Mouse (Mus musculus) lung, postnatal 0 days (tissue): ENCODE measurements around the gene Zc3h14. TPM values are rescaled to one million over a fixed set of nuclear protein-coding genes. Genes with fewer than 3 reads are reported as not detected.

Source experiments
- ATAC-seq: fragments of 200-750 bp; cut with Nextera tagmentation; 2 replicates; pipeline ENCODE4 v1.8.0; 2017; ENCODE audit warnings: moderate library complexity
- DNase-seq: peaks from one replicate; pipeline ENCODE4 v3.0.0-alpha.2; 2016; ENCODE audit warnings: low spot score
- H3K27ac ChIP-seq: fragments of 300-500 bp; sonication (generic); 2 replicates; pipeline ENCODE4 v1.5.1; 2014; ENCODE audit warnings: antibody characterized with exemption, mild to moderate bottlenecking, low read length, mixed read lengths
- H3K27me3 ChIP-seq: fragments of 300-500 bp; sonication (generic); replicated peaks from 2 replicates; pipeline ENCODE4 v1.6.1; 2014; ENCODE audit warnings: low read length, mixed read lengths; ENCODE audit not compliant: insufficient read depth
- H3K36me3 ChIP-seq: fragments of 300-500 bp; sonication (generic); 2 replicates; pipeline ENCODE4 v1.6.1; 2014; ENCODE audit warnings: low read length, mixed read lengths; ENCODE audit not compliant: insufficient read depth
- H3K4me1 ChIP-seq: fragments of 300-500 bp; sonication (generic); 2 replicates; pipeline ENCODE4 v1.6.1; 2014; ENCODE audit warnings: antibody characterized with exemption, low read depth, low read length, mixed read lengths; ENCODE audit not compliant: insufficient read depth
- H3K4me2 ChIP-seq: fragments of 300-500 bp; sonication (generic); replicated peaks from 2 replicates; pipeline ENCODE4 v1.6.1; 2014; ENCODE audit warnings: low read depth, mild to moderate bottlenecking, low read length, moderate library complexity, mixed read lengths
- H3K4me3 ChIP-seq: fragments of 300-500 bp; sonication (generic); 2 replicates; pipeline ENCODE4 v1.5.1; 2014; ENCODE audit warnings: low read depth, low read length
- H3K9ac ChIP-seq: fragments of 300-500 bp; sonication (generic); replicated peaks from 2 replicates; pipeline ENCODE4 v1.6.1; 2014; ENCODE audit warnings: low read depth, mild to moderate bottlenecking
- H3K9me3 ChIP-seq: fragments of 300-500 bp; sonication (generic); 2 replicates; pipeline ENCODE4 v1.6.1; 2016; ENCODE audit warnings: low read length, mixed read lengths
- CTCF ChIP-seq: IDR thresholded peaks from 2 replicates; pipeline ENCODE4 v1.5.1; 2016; ENCODE audit warnings: antibody characterized with exemption, mild to moderate bottlenecking
- EP300 ChIP-seq: IDR thresholded peaks from 2 replicates; pipeline ENCODE4 v1.6.1; 2016; ENCODE audit warnings: antibody characterized with exemption, mild to moderate bottlenecking, control low read depth
- WGBS: fragments of 180-500 bp; shearing (Covaris S2); extraction: QIAGEN DNeasy Blood & Tissue Kit; methylation state at CpG from one replicate; pipeline ENCODE4 v1.1.7; 2014; 5-methylcytosine and 5-hydroxymethylcytosine counted together
- polyA plus RNA-seq: library from polyadenylated mRNA; unstranded; fragments of >200 nt; fragmentation: Nextera tagmentation; extraction: Ambion mirVana; gene quantifications from 2 replicates; pipeline ENCODE4 v1.2.1, GENCODE M21; 2015

The Zc3h14 gene
- polyA plus RNA-seq, 1 experiment from 2014 or later = 61.7 TPM

GRCm38 (mm10) chr12:98713621-98714103 lies 33.1 kb upstream of the Zc3h14 start:
- Histone ChIP-seq H3K4me1 (peaks cover 7% of the 10 kb centered on the region; the same call in 1 of the 2 replicates), H3K27me3 (no peaks in the 10 kb centered on the region), H3K4me2 (peak overlapping the region; percentile 27; the same call in 1 of the 2 replicates), H3K9ac (no peak overlapping the region), H3K27ac (peak overlapping the region; percentile 71), H3K36me3 (0 out of 2 replicates have a peak, but pooled peaks cover 1% of the 10 kb centered on the region), H3K4me3 (no peak overlapping the region), H3K9me3 (no peaks in the 10 kb centered on the region)
- 24% methylated on average over 7 of the region's 7 CpGs for WGBS
- ATAC-seq (peak; percentile 94), DNase-seq (peak; percentile 93)
- TF ChIP-seq CTCF (no peak), EP300 (peak; percentile 96)

GRCm38 (mm10) chr12:98714757-98715156 lies 32.0 kb upstream of the Zc3h14 start:
- H3K9me3 ChIP-seq = no peaks in the 10 kb centered on the region
- no peak for DNase-seq
- whole genome bisulfite sequencing = 23% methylated on average over 11 of the region's 11 CpGs
- peaks cover 7% of the 10 kb centered on the region; the same call in 1 of the 2 replicates for H3K4me1 ChIP-seq
- no peak overlapping the region for H3K9ac ChIP-seq
- no peaks in the 10 kb centered on the region for H3K27me3 ChIP-seq
- no peak overlapping the region for H3K4me3 ChIP-seq
- peak overlapping the region; percentile 60 for H3K27ac ChIP-seq
- no peak overlapping the region for H3K4me2 ChIP-seq
- no peak for ATAC-seq
- TF ChIP-seq EP300 (peak; percentile 24; the same call in 1 of the 2 replicates), CTCF (no peak)
- no peaks in the 10 kb centered on the region for H3K36me3 ChIP-seq

- Histone ChIP-seq H3K36me3 (no peaks in the 10 kb centered on the region), H3K9ac (no peak overlapping the region), H3K4me1 (peaks cover 7% of the 10 kb centered on the region; the same call in 1 of the 2 replicates), H3K27ac (no peak overlapping the region), H3K9me3 (no peaks in the 10 kb centered on the region), H3K4me2 (no peak overlapping the region), H3K4me3 (no peak overlapping the region), H3K27me3 (no peaks in the 10 kb centered on the region)
- ATAC-seq (no peak), DNase-seq (no peak)
- 76% methylated on average over 2 of the region's 2 CpGs for WGBS
- TF ChIP-seq CTCF = no peak
Measured at GRCm38 (mm10) chr12:98716142-98716541, 30.6 kb upstream of the Zc3h14 start.

- Histone ChIP-seq H3K4me1 (no peaks in the 10 kb centered on the region), H3K4me2 (no peak overlapping the region), H3K27ac (no peak overlapping the region), H3K36me3 (no peaks in the 10 kb centered on the region), H3K9me3 (no peaks in the 10 kb centered on the region), H3K9ac (no peak overlapping the region), H3K27me3 (no peaks in the 10 kb centered on the region), H3K4me3 (no peak overlapping the region)
- WGBS = 42% methylated on average over 3 of the region's 3 CpGs
- ATAC-seq = no peak
- TF ChIP-seq EP300 = no peak
- no peak for TF ChIP-seq CTCF
- peak; percentile 53 for DNase-seq
Measured at GRCm38 (mm10) chr12:98720628-98721027, 26.1 kb upstream of the Zc3h14 start.

- no peaks in the 10 kb centered on the region for H3K4me1 ChIP-seq
- no peak for ATAC-seq
- WGBS = 78% methylated on average over 3 of the region's 3 CpGs
- no peak overlapping the region for H3K27ac ChIP-seq
- no peak for DNase-seq
- no peak overlapping the region for H3K4me2 ChIP-seq
- no peaks in the 10 kb centered on the region for H3K9me3 ChIP-seq
- no peak overlapping the region for H3K9ac ChIP-seq
- H3K27me3 ChIP-seq = no peaks in the 10 kb centered on the region
- no peak overlapping the region for H3K4me3 ChIP-seq
- no peaks in the 10 kb centered on the region for H3K36me3 ChIP-seq
- no peak for TF ChIP-seq CTCF
- no peak for TF ChIP-seq EP300
Measured at GRCm38 (mm10) chr12:98721030-98721429, 25.7 kb upstream of the Zc3h14 start.

- DNase-seq = no peak
- Histone ChIP-seq H3K4me3 (no peak overlapping the region), H3K36me3 (no peaks in the 10 kb centered on the region), H3K27me3 (no peaks in the 10 kb centered on the region), H3K4me1 (no peaks in the 10 kb centered on the region), H3K4me2 (no peak overlapping the region), H3K9me3 (no peaks in the 10 kb centered on the region), H3K9ac (no peak overlapping the region), H3K27ac (no peak overlapping the region)
- 87% methylated on average over 7 of the region's 7 CpGs for WGBS
- TF ChIP-seq CTCF = no peak
- TF ChIP-seq EP300 = no peak
- no peak for ATAC-seq
Measured at GRCm38 (mm10) chr12:98724224-98724623, 22.5 kb upstream of the Zc3h14 start.

- Histone ChIP-seq H3K4me2 (no peak overlapping the region), H3K9me3 (no peaks in the 10 kb centered on the region), H3K9ac (no peak overlapping the region), H3K4me3 (no peak overlapping the region), H3K36me3 (no peaks in the 10 kb centered on the region), H3K27ac (no peak overlapping the region), H3K4me1 (no peaks in the 10 kb centered on the region), H3K27me3 (no peaks in the 10 kb centered on the region)
- no peak for TF ChIP-seq EP300
- no peak for TF ChIP-seq CTCF
- ATAC-seq (peak; percentile 38; the same call in 1 of the 2 replicates), DNase-seq (peak; percentile 35)
- WGBS = 51% methylated on average over 5 of the region's 5 CpGs
Measured at GRCm38 (mm10) chr12:98724976-98725375, 21.8 kb upstream of the Zc3h14 start.
